ENCODE assay signal across 13 mouse cellular contexts in genomic region chr10:13271716-13272115, GRCm38 (mm10).
"Had no signal": no experiment of that assay in that cellular context is flagged by ENCODE, and none has a peak within 500 bp of the region (broad histone marks: within the 10 kb centered on the region; RNA-seq: fewer than 3 reads in every experiment).

No protein-coding gene starts in this region.

- H3K36me3 ChIP-seq: liver, embryonic 12.5 days; midbrain, embryonic 15.5 days; neural tube, embryonic 12.5 days had no signal

- H3K4me1 ChIP-seq: liver, embryonic 12.5 days; midbrain, embryonic 15.5 days had no signal

- H3K9ac ChIP-seq: liver, embryonic 12.5 days; midbrain, embryonic 15.5 days; neural tube, embryonic 12.5 days had no signal

- ATAC-seq: liver, embryonic 12.5 days; midbrain, embryonic 15.5 days had no signal

- H3K27ac ChIP-seq: kidney, postnatal 0 days; layer of hippocampus, adult 2 months; liver, embryonic 12.5 days; midbrain, embryonic 15.5 days; neural tube, embryonic 12.5 days; stomach, postnatal 0 days had no signal

- H3K4me3 ChIP-seq: layer of hippocampus, adult 2 months; liver, embryonic 12.5 days; midbrain, embryonic 15.5 days; neural tube, embryonic 12.5 days had no signal

- H3K4me2 ChIP-seq: liver, embryonic 12.5 days; midbrain, embryonic 11.5 days; midbrain, embryonic 15.5 days; neural tube, embryonic 12.5 days had no signal

- DNase-seq: kidney, adult 11 months; kidney, adult 9 months; kidney, postnatal 36 days; left cerebral cortex, postnatal 4 days; thymus, adult 18-20 months; thymus, postnatal 14 days had no signal

- H3K27me3 ChIP-seq: liver, embryonic 12.5 days; midbrain, embryonic 15.5 days; neural tube, embryonic 12.5 days had no signal

- H3K9me3 ChIP-seq: liver, embryonic 12.5 days; midbrain, embryonic 15.5 days; neural tube, embryonic 12.5 days had no signal
